Mouse (Mus musculus): Measurements from ENCODE around the gene Dgki. TPM values are rescaled to one million over a fixed set of nuclear protein-coding genes. Genes with fewer than 3 reads are reported as not detected.

The Dgki gene
- polyA plus RNA-seq, 1 experiment from 2014 or later: 0.42 TPM

DNA sequence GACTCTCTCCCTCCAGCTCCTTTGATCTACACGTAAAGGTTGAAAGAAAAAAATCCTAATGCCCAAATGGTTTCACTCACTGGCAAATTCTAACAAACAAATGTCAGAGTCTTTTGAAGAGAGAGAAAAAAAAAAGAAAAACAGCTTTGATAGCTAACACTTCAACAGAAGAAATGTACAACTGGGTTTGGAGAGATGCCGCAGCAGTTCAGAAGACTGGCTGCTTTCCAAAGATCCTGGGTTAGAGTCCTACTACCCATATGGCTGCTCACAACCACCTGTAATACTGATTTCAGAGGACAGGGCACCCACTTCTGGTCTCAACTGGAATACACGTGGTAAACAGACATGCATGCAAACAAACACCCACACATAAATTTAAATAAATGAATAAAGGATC is 309.8 kb downstream of the Dgki start:
- 67% methylated on average over 3 of the region's 3 CpGs for WGBS
- no peak for ATAC-seq
- no peak overlapping the region for H3K9ac ChIP-seq (ENCODE audit: low read depth, low read length)
- no peak overlapping the region for H3K4me2 ChIP-seq (replicated peaks; ENCODE audit: low read depth)
- no peaks in the 10 kb centered on the region for H3K36me3 ChIP-seq (ENCODE audit: control insufficient read depth, insufficient read depth)
- no peaks in the 10 kb centered on the region for H3K27me3 ChIP-seq (replicated peaks; ENCODE audit: control insufficient read depth, insufficient read depth, low read length)
- no peaks in the 10 kb centered on the region for H3K9me3 ChIP-seq (ENCODE audit: control insufficient read depth)
- H3K4me3 ChIP-seq (ENCODE audit: low read depth, low read length): no peak overlapping the region
- H3K27ac ChIP-seq (ENCODE audit: low read depth, low read length): no peak overlapping the region
- H3K4me1 ChIP-seq (replicated peaks; ENCODE audit: control insufficient read depth, insufficient read depth, low read length): no peaks in the 10 kb centered on the region
- no peak for TF ChIP-seq CTCF (IDR thresholded peaks at IDR 0.05; ENCODE audit: low read depth)

DNA sequence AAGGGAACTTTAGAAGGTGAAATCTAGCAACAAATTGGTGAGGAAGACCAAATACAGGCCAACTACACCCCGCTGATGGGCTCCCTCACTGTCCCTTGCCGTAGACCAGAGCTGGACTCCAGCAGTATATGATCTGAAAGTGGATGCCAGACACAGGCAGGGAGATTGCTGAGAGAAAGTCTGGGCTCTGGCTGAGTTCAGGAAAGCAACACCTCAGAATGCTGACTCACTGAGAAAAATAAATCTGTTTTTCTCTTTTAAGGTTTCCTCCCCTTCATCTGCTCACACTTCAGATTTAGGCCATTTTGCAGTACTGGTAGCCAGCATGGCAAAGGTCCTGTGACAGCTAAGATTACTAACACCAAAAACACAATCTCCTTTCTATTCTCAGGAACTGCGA is 311.2 kb downstream of the Dgki start:
- no peaks in the 10 kb centered on the region for H3K4me1 ChIP-seq (replicated peaks; ENCODE audit: control insufficient read depth, insufficient read depth, low read length)
- H3K4me3 ChIP-seq (ENCODE audit: low read depth, low read length): no peak overlapping the region
- 94% methylated on average over 3 of the region's 3 CpGs for WGBS
- no peak overlapping the region for H3K9ac ChIP-seq (ENCODE audit: low read depth, low read length)
- H3K27ac ChIP-seq (ENCODE audit: low read depth, low read length): no peak overlapping the region
- H3K36me3 ChIP-seq (ENCODE audit: control insufficient read depth, insufficient read depth): no peaks in the 10 kb centered on the region
- H3K9me3 ChIP-seq (ENCODE audit: control insufficient read depth): no peaks in the 10 kb centered on the region
- no peak for ATAC-seq
- no peak for TF ChIP-seq CTCF (IDR thresholded peaks at IDR 0.05; ENCODE audit: low read depth)
- H3K4me2 ChIP-seq (replicated peaks; ENCODE audit: low read depth): no peak overlapping the region
- no peaks in the 10 kb centered on the region for H3K27me3 ChIP-seq (replicated peaks; ENCODE audit: control insufficient read depth, insufficient read depth, low read length)

DNA sequence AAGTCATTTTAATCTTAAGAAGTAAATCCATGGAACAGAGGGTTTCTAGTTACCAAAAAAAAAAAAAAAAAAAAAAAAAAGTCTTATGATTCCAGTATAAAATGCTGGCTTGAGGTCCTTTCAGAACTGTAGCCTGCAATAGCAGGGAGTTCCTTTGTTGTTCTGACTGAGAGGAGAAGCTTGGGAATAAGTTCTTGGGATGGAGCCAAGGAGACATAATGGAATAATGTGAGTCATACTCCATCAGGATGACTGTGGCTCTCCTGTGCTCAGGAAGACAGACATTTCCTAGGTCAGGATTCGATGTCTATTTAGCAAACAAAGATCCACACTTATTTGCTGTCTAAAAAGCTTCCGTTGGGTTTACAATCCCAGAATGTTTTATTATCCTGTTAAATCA is 318.3 kb downstream of the Dgki start:
- Histone ChIP-seq H3K36me3 (ENCODE audit: control insufficient read depth, insufficient read depth) (no peaks in the 10 kb centered on the region), H3K4me2 (replicated peaks; ENCODE audit: low read depth) (no peak overlapping the region), H3K9me3 (ENCODE audit: control insufficient read depth) (no peaks in the 10 kb centered on the region), H3K4me1 (replicated peaks; ENCODE audit: control insufficient read depth, insufficient read depth, low read length) (no peaks in the 10 kb centered on the region), H3K4me3 (ENCODE audit: low read depth, low read length) (no peak overlapping the region), H3K9ac (ENCODE audit: low read depth, low read length) (no peak overlapping the region), H3K27me3 (replicated peaks; ENCODE audit: control insufficient read depth, insufficient read depth, low read length) (no peaks in the 10 kb centered on the region), H3K27ac (ENCODE audit: low read depth, low read length) (no peak overlapping the region)
- ATAC-seq: no peak
- 41% methylated on average over 2 of the region's 2 CpGs for whole genome bisulfite sequencing
- no peak for TF ChIP-seq CTCF (IDR thresholded peaks at IDR 0.05; ENCODE audit: low read depth)

DNA sequence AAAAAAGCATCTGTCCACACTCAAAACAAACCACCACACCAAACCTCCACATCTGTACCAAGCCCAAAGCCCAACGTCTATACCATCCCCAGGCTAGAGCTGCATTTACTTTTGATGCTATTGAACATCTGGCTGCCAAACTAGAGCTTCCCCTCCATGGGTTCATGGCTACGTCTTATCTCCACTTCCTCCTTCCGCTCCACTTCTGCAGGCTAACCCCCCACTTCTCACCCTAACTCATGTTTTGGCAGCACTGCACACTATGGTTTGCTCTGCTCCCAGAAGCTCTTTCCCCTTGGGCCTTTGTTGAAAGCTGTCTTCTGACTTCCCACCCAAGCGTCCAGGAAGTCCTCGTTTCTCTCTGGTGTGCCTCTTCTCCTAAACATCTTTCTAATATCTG is 319.5 kb downstream of the Dgki start:
- no peak for TF ChIP-seq CTCF (IDR thresholded peaks at IDR 0.05; ENCODE audit: low read depth)
- Histone ChIP-seq H3K9ac (ENCODE audit: low read depth, low read length) (no peak overlapping the region), H3K9me3 (ENCODE audit: control insufficient read depth) (no peaks in the 10 kb centered on the region), H3K4me3 (ENCODE audit: low read depth, low read length) (no peak overlapping the region), H3K4me2 (replicated peaks; ENCODE audit: low read depth) (no peak overlapping the region), H3K27me3 (replicated peaks; ENCODE audit: control insufficient read depth, insufficient read depth, low read length) (no peaks in the 10 kb centered on the region), H3K36me3 (ENCODE audit: control insufficient read depth, insufficient read depth) (no peaks in the 10 kb centered on the region), H3K4me1 (replicated peaks; ENCODE audit: control insufficient read depth, insufficient read depth, low read length) (no peaks in the 10 kb centered on the region), H3K27ac (ENCODE audit: low read depth, low read length) (no peak overlapping the region)
- 85% methylated on average over 5 of the region's 5 CpGs for WGBS
- ATAC-seq: no peak

DNA sequence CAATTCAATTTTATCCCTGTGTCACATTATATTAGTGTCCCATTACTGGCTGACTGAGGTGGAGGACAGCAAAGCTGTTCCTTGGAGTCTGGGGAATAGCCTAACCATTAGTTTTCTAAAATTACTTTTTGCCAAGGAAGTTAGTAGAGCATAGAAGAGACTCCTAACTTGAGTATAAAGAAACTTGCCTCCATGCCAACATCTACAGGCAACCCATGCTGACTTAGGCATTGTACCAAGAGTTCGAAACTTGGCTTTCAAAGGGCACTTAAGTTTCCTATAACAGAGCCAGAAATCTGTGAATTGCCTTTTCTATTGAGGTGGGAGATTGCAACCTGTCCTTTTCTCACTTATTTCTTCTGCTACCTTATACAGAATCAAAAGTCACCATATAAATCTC is 321.8 kb downstream of the Dgki start:
- ATAC-seq: no peak
- Histone ChIP-seq H3K27me3 (replicated peaks; ENCODE audit: control insufficient read depth, insufficient read depth, low read length) (no peaks in the 10 kb centered on the region), H3K4me3 (ENCODE audit: low read depth, low read length) (no peak overlapping the region), H3K4me2 (replicated peaks; ENCODE audit: low read depth) (no peak overlapping the region), H3K27ac (ENCODE audit: low read depth, low read length) (no peak overlapping the region), H3K9me3 (ENCODE audit: control insufficient read depth) (no peaks in the 10 kb centered on the region), H3K36me3 (ENCODE audit: control insufficient read depth, insufficient read depth) (no peaks in the 10 kb centered on the region), H3K9ac (ENCODE audit: low read depth, low read length) (no peak overlapping the region), H3K4me1 (replicated peaks; ENCODE audit: control insufficient read depth, insufficient read depth, low read length) (no peaks in the 10 kb centered on the region)
- WGBS: 94% methylated on average over 1 of the region's 1 CpGs
- no peak for TF ChIP-seq CTCF (IDR thresholded peaks at IDR 0.05; ENCODE audit: low read depth)

DNA sequence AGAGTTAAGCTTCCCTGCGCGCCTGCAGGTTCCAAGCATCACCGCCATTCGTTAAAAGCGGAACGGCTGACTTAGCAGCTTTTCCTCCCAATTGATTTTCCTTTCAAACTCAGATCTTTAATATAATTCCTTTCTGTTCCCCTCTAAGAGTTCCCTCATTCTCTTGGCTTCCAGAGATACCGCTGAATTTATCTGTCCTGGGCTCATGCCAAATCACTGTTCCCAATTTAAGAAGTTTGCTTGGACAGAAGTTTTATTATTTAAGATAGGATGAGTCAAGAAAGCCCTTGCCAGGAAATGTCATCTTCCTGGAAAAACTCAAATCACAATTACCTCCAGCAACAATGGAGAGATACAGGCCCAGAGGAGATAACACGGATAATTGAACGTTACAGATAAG is 326.9 kb downstream of the Dgki start:
- H3K4me2 ChIP-seq (replicated peaks; ENCODE audit: low read depth): no peak overlapping the region
- ATAC-seq: no peak
- TF ChIP-seq CTCF (IDR thresholded peaks at IDR 0.05; ENCODE audit: low read depth): no peak
- H3K27ac ChIP-seq (ENCODE audit: low read depth, low read length): no peak overlapping the region
- no peaks in the 10 kb centered on the region for H3K9me3 ChIP-seq (ENCODE audit: control insufficient read depth)
- no peak overlapping the region for H3K4me3 ChIP-seq (ENCODE audit: low read depth, low read length)
- 67% methylated on average over 9 of the region's 9 CpGs for WGBS
- no peaks in the 10 kb centered on the region for H3K27me3 ChIP-seq (replicated peaks; ENCODE audit: control insufficient read depth, insufficient read depth, low read length)
- H3K9ac ChIP-seq (ENCODE audit: low read depth, low read length): no peak overlapping the region
- no peaks in the 10 kb centered on the region for H3K4me1 ChIP-seq (replicated peaks; ENCODE audit: control insufficient read depth, insufficient read depth, low read length)
- no peaks in the 10 kb centered on the region for H3K36me3 ChIP-seq (ENCODE audit: control insufficient read depth, insufficient read depth)

DNA sequence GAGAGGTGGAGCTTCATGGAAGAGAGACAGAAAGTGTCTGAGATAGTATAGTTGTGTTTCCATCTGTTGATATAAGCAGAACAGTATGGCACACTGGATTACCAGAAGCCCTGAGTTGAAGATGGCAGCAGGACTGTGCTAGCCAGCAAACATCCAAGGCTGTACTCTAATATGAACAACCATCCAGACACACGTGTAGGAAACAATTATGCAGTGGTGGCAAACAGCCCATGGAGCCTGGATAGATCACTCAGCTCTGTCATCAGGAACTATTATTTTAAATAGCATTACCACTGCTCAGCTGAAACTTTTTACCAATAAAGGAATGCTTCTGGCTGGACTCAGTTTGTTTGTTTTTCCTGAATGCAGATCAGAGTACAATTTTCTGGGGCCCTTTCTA is 327.5 kb downstream of the Dgki start:
- Histone ChIP-seq H3K4me1 (replicated peaks; ENCODE audit: control insufficient read depth, insufficient read depth, low read length) (no peaks in the 10 kb centered on the region), H3K27me3 (replicated peaks; ENCODE audit: control insufficient read depth, insufficient read depth, low read length) (no peaks in the 10 kb centered on the region), H3K4me2 (replicated peaks; ENCODE audit: low read depth) (no peak overlapping the region), H3K27ac (ENCODE audit: low read depth, low read length) (no peak overlapping the region), H3K9ac (ENCODE audit: low read depth, low read length) (no peak overlapping the region), H3K36me3 (ENCODE audit: control insufficient read depth, insufficient read depth) (no peaks in the 10 kb centered on the region), H3K4me3 (ENCODE audit: low read depth, low read length) (no peak overlapping the region), H3K9me3 (ENCODE audit: control insufficient read depth) (no peaks in the 10 kb centered on the region)
- WGBS: 32% methylated on average over 1 of the region's 1 CpGs
- no peak for TF ChIP-seq CTCF (IDR thresholded peaks at IDR 0.05; ENCODE audit: low read depth)
- no peak for ATAC-seq
